Mouse (Mus musculus): ENCODE results near the gene Ccdc78. TPM values are rescaled to one million over a fixed set of nuclear protein-coding genes. Genes with fewer than 3 reads are reported as not detected.

Ccdc78 gene
- total and polyA plus RNA-seq, 3 experiments = 0.08 to 0.85 TPM; not detected in 1

DNA sequence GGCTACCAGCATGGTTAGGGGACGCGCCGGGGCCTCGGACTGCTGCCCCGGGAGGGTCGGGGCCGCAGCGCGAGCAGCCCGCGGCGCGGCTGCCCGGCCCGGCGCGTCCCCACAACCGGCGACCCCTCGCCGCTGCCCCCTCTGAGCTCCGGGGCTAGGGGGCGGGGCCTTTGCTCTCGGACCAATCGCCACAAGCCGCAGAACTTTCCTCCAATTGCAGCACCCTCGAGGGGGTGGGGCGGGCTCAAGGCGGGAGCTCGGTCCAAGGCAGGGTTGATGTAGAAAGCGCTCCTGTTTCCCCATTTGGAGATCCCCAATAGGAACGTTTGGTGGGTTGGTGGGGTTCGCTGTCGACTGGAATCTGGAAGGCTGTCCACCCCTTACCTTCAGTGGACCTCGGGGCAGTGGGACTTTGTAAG, 10.6 kb downstream of the Ccdc78 start, which contains the start of gene Metrn (continued):
- no peak for TF ChIP-seq BHLHE40 (IDR thresholded peaks at IDR 0.05; ENCODE audit: borderline replicate concordance, low read depth, low read length)

DNA sequence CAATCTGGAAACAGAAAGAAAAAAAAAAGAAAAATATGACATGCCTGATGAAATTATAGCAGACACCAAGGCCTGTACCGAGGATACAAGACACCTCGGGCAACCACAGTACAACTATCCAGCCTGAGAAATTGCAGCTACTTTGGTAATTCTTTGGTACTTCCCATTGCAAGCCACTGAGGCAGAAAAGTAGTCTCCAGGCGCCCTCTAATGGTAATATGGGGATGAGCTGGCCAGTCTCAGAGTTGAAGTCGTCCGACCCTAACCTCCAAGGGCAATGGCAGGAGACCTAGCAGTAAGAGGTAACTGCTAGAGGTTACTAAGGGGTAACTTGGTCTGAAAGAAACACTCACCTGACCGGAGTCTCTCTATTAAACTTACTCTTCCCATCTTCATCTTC, 14.6 kb downstream of the Ccdc78 start:
- peak; percentile 86 for DNase-seq (ENCODE audit: low read depth, low spot score)
- Histone ChIP-seq H3K4me1 (ENCODE audit: control insufficient read depth in 1 of 2, insufficient read depth in 2 of 2, low read length in 2 of 2) (peaks cover 0 to 7% of the 10 kb centered on the region in 2 experiments; a peak in 1 of 4 replicates), H3K27ac (ENCODE audit: control insufficient read depth, low read depth, low read length) (no peak overlapping the region), H3K4me3 (ENCODE audit: control insufficient read depth in 1 of 2, insufficient read depth in 1 of 2, low read depth in 2 of 2, low read length in 2 of 2) (no peak overlapping the region), H3K36me3 (ENCODE audit: control insufficient read depth in 1 of 2, insufficient read depth in 2 of 2, low read length in 2 of 2) (peaks cover 0 to 4% of the 10 kb centered on the region in 2 experiments; a peak in 1 of 4 replicates), H3K9me3 (replicated peaks; ENCODE audit: insufficient read depth, low read length) (no peaks in the 10 kb centered on the region), H3K27me3 (ENCODE audit: control insufficient read depth in 1 of 2, insufficient read depth in 2 of 2, low read length in 2 of 2) (peaks cover 3 to 5% of the 10 kb centered on the region in 2 experiments; a peak in 1 of 4 replicates), H3K79me2 (ENCODE audit: control insufficient read depth, insufficient read depth, low read length, poor library complexity) (peaks cover 8% of the 10 kb centered on the region), H3K9ac (ENCODE audit: control insufficient read depth, low read depth, low read length, poor library complexity, severe bottlenecking) (0 out of 2 replicates have a peak overlapping the region, but pooled peaks have one; percentile 20)
- TF ChIP-seq MEF2A (IDR thresholded peaks at IDR 0.05; ENCODE audit: extremely low read depth, insufficient replicate concordance, low read depth, low read length, poor library complexity, severe bottlenecking) (no peak), ETS1 (IDR thresholded peaks at IDR 0.05; ENCODE audit: low read depth, low read length) (no peak), ZKSCAN1 (IDR thresholded peaks at IDR 0.05; ENCODE audit: low read depth, low read length) (no peak), NELFE (IDR thresholded peaks at IDR 0.05; ENCODE audit: low read depth, low read length) (no peak), MYC (IDR thresholded peaks at IDR 0.05; ENCODE audit: low read depth, low read length) (no peak), RCOR1 (IDR thresholded peaks at IDR 0.05; ENCODE audit: low read depth, low read length) (no peak), MAFK (IDR thresholded peaks at IDR 0.05; ENCODE audit: borderline replicate concordance, low read depth, low read length) (no peak), ELF1 (IDR thresholded peaks at IDR 0.05; ENCODE audit: low read depth, low read length) (peak; percentile 67), SMC3 (IDR thresholded peaks at IDR 0.05; ENCODE audit: low read depth, low read length) (peak; percentile 92), MXI1 (IDR thresholded peaks at IDR 0.05; ENCODE audit: low read depth, low read length) (0 out of 2 replicates have a peak, but pooled peaks have one; percentile 48), EP300 (IDR thresholded peaks at IDR 0.05; ENCODE audit: low read depth in 1 of 2, low read length in 2 of 2) (no peak), TBP (IDR thresholded peaks at IDR 0.05; ENCODE audit: low read depth, low read length) (no peak), GABPA (IDR thresholded peaks at IDR 0.05; ENCODE audit: low read depth, low read length) (no peak), ZC3H11A (IDR thresholded peaks at IDR 0.05; ENCODE audit: low read depth, low read length) (peak; percentile 95), HCFC1 (IDR thresholded peaks at IDR 0.05; ENCODE audit: low read depth, low read length) (peak; percentile 63), GATA1 (IDR thresholded peaks at IDR 0.05; ENCODE audit: low read depth, low read length) (no peak), TAL1 (IDR thresholded peaks at IDR 0.05; ENCODE audit: low read length) (no peak), MAZ (IDR thresholded peaks at IDR 0.05; ENCODE audit: low read depth, low read length) (no peak; the same call in 1 of the 2 replicates), RAD21 (IDR thresholded peaks at IDR 0.05; ENCODE audit: low read depth, low read length) (no peak; the same call in none of the 2 replicates), NRF1 (IDR thresholded peaks at IDR 0.05; ENCODE audit: insufficient read depth, low read depth, low read length, poor library complexity, severe bottlenecking) (0 out of 2 replicates have a peak, but pooled peaks have one; percentile 22), USF2 (IDR thresholded peaks at IDR 0.05; ENCODE audit: borderline replicate concordance in 1 of 2, insufficient read depth in 1 of 2, low read depth in 1 of 2, low read length in 2 of 2) (no peak), ZMIZ1 (IDR thresholded peaks at IDR 0.05; ENCODE audit: low read depth, low read length) (no peak), SIN3A (IDR thresholded peaks at IDR 0.05; ENCODE audit: low read length) (peak; percentile 75; the same call in 1 of the 2 replicates), POLR2A (IDR thresholded peaks at IDR 0.05; ENCODE audit: control insufficient read depth in 1 of 2, insufficient read depth in 1 of 2, low read depth in 1 of 2, low read length in 2 of 2, poor library complexity in 1 of 2) (no peak), ZNF384 (IDR thresholded peaks at IDR 0.05; ENCODE audit: low read depth, low read length) (no peak), BHLHE40 (IDR thresholded peaks at IDR 0.05; ENCODE audit: borderline replicate concordance, low read depth, low read length) (peak; percentile 42; the same call in 1 of the 2 replicates), E2F4 (IDR thresholded peaks at IDR 0.05; ENCODE audit: borderline replicate concordance, low read depth, low read length) (no peak), CHD1 (IDR thresholded peaks at IDR 0.05; ENCODE audit: low read depth, low read length) (no peak), UBTF (IDR thresholded peaks at IDR 0.05; ENCODE audit: borderline replicate concordance, insufficient read depth, low read depth, low read length) (no peak), USF1 (IDR thresholded peaks at IDR 0.05; ENCODE audit: low read depth, low read length) (no peak), POLR2AphosphoS2 (IDR thresholded peaks at IDR 0.05; ENCODE audit: low read length) (no peak), TCF12 (IDR thresholded peaks at IDR 0.05; ENCODE audit: low read depth, low read length) (no peak), CTCF (IDR thresholded peaks at IDR 0.05 in 2 of 3, conservative IDR thresholded peaks at IDR 0.05 in 1 of 3; ENCODE audit: control insufficient read depth in 1 of 3, insufficient read depth in 1 of 3, low read depth in 2 of 3, low read length in 3 of 3, poor library complexity in 1 of 3, severe bottlenecking in 1 of 3) (peak in 2 of 3 experiments; percentile 85 to 89), KAT2A (conservative IDR thresholded peaks at IDR 0.05; ENCODE audit: low read depth, low read length) (no peak)

Measured in MEL (cell line).